Mouse (Mus musculus): ENCODE measurements around the gene Cenpl. TPM values are rescaled to one million over a fixed set of nuclear protein-coding genes. Genes with fewer than 3 reads are reported as not detected.

Gene Cenpl
- polyA plus RNA-seq, 1 experiment from 2014 or later, result 36.1 TPM

DNA sequence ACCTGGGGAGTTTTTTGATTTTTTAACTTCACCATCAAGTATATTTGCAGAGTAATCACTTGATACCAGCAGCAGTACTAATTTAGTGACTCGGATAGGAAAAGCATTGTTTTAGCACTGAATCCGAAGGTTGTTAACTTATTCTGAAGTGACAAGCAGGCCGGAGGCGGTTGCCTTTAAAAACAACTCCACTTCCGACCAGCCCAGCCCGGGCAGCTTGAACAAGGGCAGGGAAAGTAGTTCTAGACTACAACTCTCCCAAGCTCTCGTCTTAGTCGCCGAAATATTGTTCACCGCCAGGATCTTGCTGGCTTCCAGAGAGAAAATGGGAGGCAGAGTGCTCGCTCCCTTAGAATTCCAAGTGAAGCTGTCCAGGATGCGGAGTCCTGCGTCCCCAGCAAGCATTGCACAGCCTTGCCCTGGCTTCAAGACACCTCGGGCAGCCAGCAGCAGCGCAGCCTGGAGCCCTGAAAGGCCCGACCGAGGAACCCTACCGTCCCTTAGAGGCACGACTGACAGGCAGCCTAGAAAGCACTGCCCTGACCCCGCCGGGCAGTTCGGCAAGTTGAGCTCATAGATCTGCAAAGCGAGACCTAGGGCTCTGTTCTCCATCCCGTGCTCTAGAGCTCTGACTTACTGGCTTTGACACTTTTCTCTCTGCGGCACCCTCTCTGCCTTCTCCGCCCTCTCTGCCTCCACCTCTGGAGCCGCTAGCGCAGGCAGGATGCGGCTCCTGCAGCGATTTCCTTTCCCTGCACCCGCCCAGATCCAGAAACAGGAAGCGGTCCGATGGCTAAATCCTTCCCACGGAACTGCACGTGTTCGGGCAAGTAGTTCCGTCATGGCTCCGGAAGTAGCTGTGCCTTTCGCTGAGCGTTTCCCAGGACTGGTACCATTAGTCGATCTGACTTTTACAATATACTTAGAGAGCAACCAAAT lies 60.5 kb downstream of the Cenpl start, which contains the start of gene Klhl20:
Gene Klhl20 (minus strand): TSS at position 786 of the 939 bp plus-strand sequence.
- Histone ChIP-seq H3K27me3 (no peaks in the 10 kb centered on the region), H3K9me3 (no peaks in the 10 kb centered on the region), H3K36me3 (peaks cover 7% of the 10 kb centered on the region; the same call in 1 of the 2 replicates), H3K9ac (peak within 1 kb of the TSS; percentile 96), H3K27ac (peak within 1 kb of the TSS; percentile 90), H3K4me3 (peak within 1 kb of the TSS; percentile 94), H3K4me2 (peak within 1 kb of the TSS; percentile 81), H3K4me1 (peaks cover 8% of the 10 kb centered on the region)
- WGBS, result 2% methylated on average over 41 of the region's 41 CpGs
- ATAC-seq (ENCODE audit: insufficient number of reproducible peaks, insufficient read depth, low FRiP score, low TSS enrichment, low read depth), result peak; percentile 72

Other genes starting within 250 kb of the Cenpl start
- gene Rc3h1, start 164.3 kb upstream of the Cenpl start, polyA plus RNA-seq (2015; fragmentation: Nextera tagmentation; extraction: Ambion mirVana), result 7.8 and 9.4 TPM in 2 replicates
- gene Serpinc1, start 92.1 kb upstream of the Cenpl start, polyA plus RNA-seq (2015; fragmentation: Nextera tagmentation; extraction: Ambion mirVana), result 2.3 and 5.5 TPM in 2 replicates
- gene Zbtb37, start 35.9 kb upstream of the Cenpl start, polyA plus RNA-seq (2015; fragmentation: Nextera tagmentation; extraction: Ambion mirVana), result 8.8 and 11.7 TPM in 2 replicates
- gene Dars2, start 55 bp upstream of the Cenpl start, polyA plus RNA-seq (2015; fragmentation: Nextera tagmentation; extraction: Ambion mirVana), result 26.2 TPM in 2 replicates
- gene Klhl20, start 60.8 kb downstream of the Cenpl start, polyA plus RNA-seq (2015; fragmentation: Nextera tagmentation; extraction: Ambion mirVana), result 18.1 and 23.1 TPM in 2 replicates
- 4.6 and 5.0 TPM in 2 replicates for gene Ankrd45, start 72.0 kb downstream of the Cenpl start, polyA plus RNA-seq (2015; fragmentation: Nextera tagmentation; extraction: Ambion mirVana)
- gene Tex50, start 88.6 kb downstream of the Cenpl start, polyA plus RNA-seq (2015; fragmentation: Nextera tagmentation; extraction: Ambion mirVana), result 0.59 and 0.63 TPM in 2 replicates
- 386 and 412 TPM in 2 replicates for gene Prdx6, start 180.5 kb downstream of the Cenpl start, polyA plus RNA-seq (2015; fragmentation: Nextera tagmentation; extraction: Ambion mirVana)